Mouse (Mus musculus): ENCODE measurements around the gene Gcdh. TPM values are rescaled to one million over a fixed set of nuclear protein-coding genes. Genes with fewer than 3 reads are reported as not detected.

The Gcdh gene
- total RNA-seq (2014; rRNA removed) (461 and 560 TPM in 2 replicates), polyA plus RNA-seq (2012; rRNA removed) (1,882 and 2,081 TPM in 2 replicates)

DNA sequence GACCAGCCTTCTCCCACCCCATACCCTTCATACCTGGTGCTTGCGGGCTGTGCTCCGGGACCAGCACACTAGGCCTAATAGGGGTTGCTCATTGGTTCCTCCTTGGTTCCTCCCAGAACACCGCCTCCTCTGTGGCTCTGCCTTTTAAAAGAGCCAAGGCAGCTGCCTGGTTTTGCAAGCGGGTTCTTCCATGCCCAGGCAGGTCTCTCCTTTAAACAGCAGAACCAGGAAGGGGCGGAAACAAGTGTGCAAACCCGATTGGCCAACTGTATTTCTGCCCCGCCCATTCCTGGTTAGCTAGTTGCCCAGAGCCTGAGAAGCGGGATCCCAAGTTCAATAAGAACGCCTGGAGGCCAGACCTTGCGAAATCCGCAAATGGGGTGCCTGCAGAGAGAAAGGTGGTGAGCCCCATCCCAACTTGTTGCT is at the start of gene Gcdh:
Gene Gcdh, minus strand, starts transcription at position 213 of the 426 bp plus-strand sequence.
- Histone ChIP-seq H3K36me3 (ENCODE audit: control insufficient read depth, insufficient read depth, low read length) (peaks cover 23% of the 10 kb centered on the region), H3K9ac (ENCODE audit: low read depth, low read length) (peak within 1 kb of the TSS; percentile 91), H3K4me1 (ENCODE audit: control insufficient read depth, insufficient read depth, low read length) (peaks cover 9% of the 10 kb centered on the region; the same call in 1 of the 2 replicates), H3K4me3 (ENCODE audit: insufficient read depth, low read depth, low read length) (peak within 1 kb of the TSS; percentile 88), H3K27ac (replicated peaks; ENCODE audit: insufficient read depth, low read depth, low read length) (peak within 1 kb of the TSS; percentile 94), H3K79me2 (ENCODE audit: control insufficient read depth, insufficient read depth, low read length) (peaks cover 3% of the 10 kb centered on the region; the same call in 1 of the 2 replicates), H3K27me3 (ENCODE audit: control insufficient read depth, insufficient read depth, low read length) (no peaks in the 10 kb centered on the region)
- 0% methylated on average over 11 of the region's 11 CpGs for WGBS
- no peak for TF ChIP-seq CTCF (IDR thresholded peaks at IDR 0.05; ENCODE audit: low read depth, low read length)
- TF ChIP-seq POLR2A (IDR thresholded peaks at IDR 0.05; ENCODE audit: extremely low read depth, insufficient read depth, low read length): peak; percentile 96
- DNase-seq (ENCODE audit: extremely low read depth, low read depth, low spot score): peak; percentile 99

DNA sequence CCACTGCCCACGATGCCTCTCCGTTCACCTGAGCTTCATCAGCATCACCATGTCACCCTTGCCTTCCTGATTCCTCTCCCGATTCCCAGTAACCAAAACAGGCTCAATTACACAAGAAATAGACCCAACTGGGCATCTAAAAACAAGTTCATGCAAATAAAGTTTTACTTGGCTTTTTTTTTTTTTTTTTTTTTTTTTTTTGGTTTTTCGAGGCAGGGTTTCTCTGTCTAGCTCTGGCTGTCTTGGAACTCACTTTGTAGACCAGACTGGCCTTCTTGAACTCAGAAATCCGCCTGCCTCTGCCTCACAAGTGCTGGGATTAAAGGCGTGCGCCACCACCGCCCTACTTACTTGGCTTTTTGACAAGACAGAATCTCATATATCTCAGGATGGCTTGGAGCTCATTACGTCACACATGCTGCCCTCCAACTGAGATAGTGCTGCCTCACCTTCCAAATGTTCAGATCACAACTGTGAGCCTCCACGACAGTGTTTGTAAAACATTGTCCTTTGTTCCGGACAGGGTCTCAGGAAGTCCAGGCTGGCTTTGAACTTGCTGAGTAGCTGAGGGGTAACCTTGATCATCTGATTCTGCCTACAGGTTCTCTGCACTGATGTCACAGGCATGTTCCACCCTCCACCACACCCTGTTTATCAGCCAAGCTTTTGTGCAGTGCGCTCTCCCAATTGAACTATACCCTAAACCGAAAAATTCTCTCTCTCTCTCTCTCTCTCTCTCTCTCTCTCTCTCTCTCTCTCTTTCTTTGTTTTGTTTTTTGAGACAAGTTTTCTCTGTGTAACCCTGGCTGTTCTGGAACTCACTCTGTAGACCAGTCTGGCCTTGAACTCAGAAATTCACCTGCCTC is 44.1 kb upstream of the Gcdh start:
- Histone ChIP-seq H3K4me1 (ENCODE audit: control insufficient read depth, insufficient read depth, low read length) (no peaks in the 10 kb centered on the region), H3K79me2 (ENCODE audit: control insufficient read depth, insufficient read depth, low read length) (no peaks in the 10 kb centered on the region), H3K9ac (ENCODE audit: low read depth, low read length) (no peak overlapping the region), H3K36me3 (ENCODE audit: control insufficient read depth, insufficient read depth, low read length) (no peaks in the 10 kb centered on the region), H3K27ac (replicated peaks; ENCODE audit: insufficient read depth, low read depth, low read length) (no peak overlapping the region), H3K4me3 (ENCODE audit: insufficient read depth, low read depth, low read length) (no peak overlapping the region), H3K27me3 (ENCODE audit: control insufficient read depth, insufficient read depth, low read length) (peaks cover 22% of the 10 kb centered on the region)
- no peak for DNase-seq (ENCODE audit: extremely low read depth, low read depth, low spot score)
- no peak for TF ChIP-seq CTCF (IDR thresholded peaks at IDR 0.05; ENCODE audit: low read depth, low read length)
- 65% methylated on average over 13 of the region's 13 CpGs for WGBS

DNA sequence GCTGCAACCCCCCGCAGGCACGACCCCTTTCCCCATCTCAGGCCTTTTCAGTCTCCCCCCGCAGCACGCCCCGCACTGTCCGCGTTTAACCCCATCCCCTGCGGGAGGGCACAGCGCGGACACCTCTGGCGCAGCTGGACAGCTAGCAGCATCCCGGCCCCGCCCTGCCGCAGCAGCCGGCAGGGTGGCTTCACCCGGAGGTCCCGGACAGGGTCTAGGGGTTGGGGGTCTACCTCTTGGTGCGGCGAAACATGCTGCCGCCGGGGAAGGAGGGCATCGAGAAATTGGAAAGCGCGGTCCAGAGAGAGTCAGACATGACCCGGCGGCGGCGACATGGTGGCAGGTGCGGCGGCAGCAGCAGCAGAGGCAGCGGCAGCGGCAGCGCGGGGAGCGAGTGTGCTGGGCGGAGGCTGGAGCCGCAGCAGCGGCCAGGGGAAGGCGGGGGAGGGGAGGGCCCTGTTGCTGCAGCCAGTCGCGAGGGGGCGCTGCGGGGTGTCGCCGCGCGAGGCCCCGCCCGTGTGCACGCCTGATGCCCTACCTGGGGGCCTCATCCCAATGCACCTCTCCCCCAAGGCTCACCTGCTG is 43.3 kb upstream of the Gcdh start, which contains the start of gene Mast1:
Gene Mast1, minus strand, starts transcription at position 398 of the 585 bp plus-strand sequence.
- H3K27ac ChIP-seq (replicated peaks; ENCODE audit: insufficient read depth, low read depth, low read length): no peak within 1 kb of the TSS
- no peaks in the 10 kb centered on the region for H3K36me3 ChIP-seq (ENCODE audit: control insufficient read depth, insufficient read depth, low read length)
- no peak within 1 kb of the TSS for H3K4me3 ChIP-seq (ENCODE audit: insufficient read depth, low read depth, low read length)
- no peaks in the 10 kb centered on the region for H3K4me1 ChIP-seq (ENCODE audit: control insufficient read depth, insufficient read depth, low read length)
- H3K79me2 ChIP-seq (ENCODE audit: control insufficient read depth, insufficient read depth, low read length): no peaks in the 10 kb centered on the region
- no peak within 1 kb of the TSS for H3K9ac ChIP-seq (ENCODE audit: low read depth, low read length)
- WGBS: 2% methylated on average over 48 of the region's 50 CpGs
- peaks cover 22% of the 10 kb centered on the region for H3K27me3 ChIP-seq (ENCODE audit: control insufficient read depth, insufficient read depth, low read length)
- no peak for DNase-seq (ENCODE audit: extremely low read depth, low read depth, low spot score)
- TF ChIP-seq CTCF (IDR thresholded peaks at IDR 0.05; ENCODE audit: low read depth, low read length) (peak; percentile 74), POLR2A (IDR thresholded peaks at IDR 0.05; ENCODE audit: extremely low read depth, insufficient read depth, low read length) (no peak)

DNA sequence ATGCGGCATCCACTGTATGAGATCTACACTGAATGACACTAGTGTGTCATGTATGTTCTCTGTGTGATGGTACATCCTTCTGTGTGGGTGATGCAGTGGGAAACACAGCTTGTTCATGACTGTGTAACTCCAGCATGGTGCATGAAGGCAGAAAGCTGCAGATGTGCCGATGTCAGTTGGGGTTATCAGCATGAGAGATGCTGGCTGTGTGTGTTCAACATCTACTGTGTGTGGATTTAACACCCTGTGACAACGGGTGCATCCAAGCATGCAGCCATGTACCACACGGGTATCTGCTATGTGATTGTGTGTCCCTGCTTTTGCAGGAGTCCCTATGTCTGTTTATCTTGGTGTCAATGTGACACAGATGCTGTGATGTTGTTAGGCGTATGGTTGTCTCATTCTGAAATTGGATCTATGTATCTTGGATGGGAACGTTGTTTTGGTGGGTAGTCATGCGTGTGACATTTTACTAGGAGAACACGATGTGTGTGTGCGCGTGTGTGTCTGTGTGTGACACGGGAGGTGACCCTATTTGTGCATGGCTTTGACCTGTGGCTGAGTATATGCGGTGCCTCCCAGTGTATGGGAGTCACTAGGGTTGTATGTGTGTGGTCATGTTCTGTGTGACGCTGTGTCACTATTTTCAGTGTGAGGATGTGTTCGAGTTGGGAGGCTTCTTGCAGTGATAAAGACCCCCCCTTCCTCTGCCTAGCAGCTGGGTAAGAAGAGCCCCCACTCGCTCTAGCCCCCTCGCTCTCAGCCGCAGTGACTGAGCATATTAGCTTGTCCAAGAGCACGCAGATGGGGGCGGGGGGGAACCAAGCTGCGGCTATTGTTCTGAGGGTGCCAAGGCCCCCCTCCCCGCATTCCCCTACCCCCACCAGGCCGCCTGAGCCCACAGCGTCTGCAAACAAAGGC is 42.6 kb upstream of the Gcdh start:
- no peak for DNase-seq (ENCODE audit: extremely low read depth, low read depth, low spot score)
- H3K9ac ChIP-seq (ENCODE audit: low read depth, low read length): no peak overlapping the region
- H3K27me3 ChIP-seq (ENCODE audit: control insufficient read depth, insufficient read depth, low read length): peaks cover 22% of the 10 kb centered on the region
- TF ChIP-seq CTCF (IDR thresholded peaks at IDR 0.05; ENCODE audit: low read depth, low read length) (no peak), POLR2A (IDR thresholded peaks at IDR 0.05; ENCODE audit: extremely low read depth, insufficient read depth, low read length) (no peak)
- no peaks in the 10 kb centered on the region for H3K79me2 ChIP-seq (ENCODE audit: control insufficient read depth, insufficient read depth, low read length)
- H3K4me3 ChIP-seq (ENCODE audit: insufficient read depth, low read depth, low read length): no peak overlapping the region
- no peaks in the 10 kb centered on the region for H3K4me1 ChIP-seq (ENCODE audit: control insufficient read depth, insufficient read depth, low read length)
- WGBS: 22% methylated on average over 23 of the region's 23 CpGs
- no peaks in the 10 kb centered on the region for H3K36me3 ChIP-seq (ENCODE audit: control insufficient read depth, insufficient read depth, low read length)
- no peak overlapping the region for H3K27ac ChIP-seq (replicated peaks; ENCODE audit: insufficient read depth, low read depth, low read length)

DNA sequence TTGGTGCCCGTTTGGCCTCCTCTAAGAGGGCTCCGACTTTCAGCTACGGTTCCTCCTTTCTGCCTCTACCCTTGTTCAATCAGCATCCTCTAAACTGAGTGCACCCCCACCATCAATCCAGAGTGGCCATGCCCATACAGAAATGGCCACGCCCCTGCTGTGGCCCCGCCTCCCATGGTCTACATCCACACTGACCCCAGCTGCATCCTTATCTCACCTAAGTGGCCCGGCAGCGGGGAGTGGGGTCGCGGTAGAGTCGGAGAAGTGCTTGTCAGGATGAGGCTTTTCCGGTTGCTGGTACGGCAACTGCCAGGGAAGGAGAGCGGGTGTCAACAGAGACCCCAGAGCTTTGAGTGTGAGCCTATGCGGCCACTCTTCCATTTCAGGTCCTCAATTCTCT is 41.8 kb upstream of the Gcdh start:
- Histone ChIP-seq H3K27me3 (ENCODE audit: control insufficient read depth, insufficient read depth, low read length) (peaks cover 22% of the 10 kb centered on the region), H3K79me2 (ENCODE audit: control insufficient read depth, insufficient read depth, low read length) (no peaks in the 10 kb centered on the region), H3K4me3 (ENCODE audit: insufficient read depth, low read depth, low read length) (no peak overlapping the region), H3K27ac (replicated peaks; ENCODE audit: insufficient read depth, low read depth, low read length) (no peak overlapping the region), H3K36me3 (ENCODE audit: control insufficient read depth, insufficient read depth, low read length) (no peaks in the 10 kb centered on the region), H3K4me1 (ENCODE audit: control insufficient read depth, insufficient read depth, low read length) (no peaks in the 10 kb centered on the region), H3K9ac (ENCODE audit: low read depth, low read length) (no peak overlapping the region)
- no peak for DNase-seq (ENCODE audit: extremely low read depth, low read depth, low spot score)
- TF ChIP-seq POLR2A (IDR thresholded peaks at IDR 0.05; ENCODE audit: extremely low read depth, insufficient read depth, low read length) (no peak), CTCF (IDR thresholded peaks at IDR 0.05; ENCODE audit: low read depth, low read length) (no peak)
- WGBS: 8% methylated on average over 14 of the region's 14 CpGs

All from liver, adult 2 months (tissue).